Mouse (Mus musculus) embryonic facial prominence, embryonic 10.5 days (tissue): Measurements from ENCODE around the gene Gm42715. TPM values are rescaled to one million over a fixed set of nuclear protein-coding genes. Genes with fewer than 3 reads are reported as not detected.
A peak's percentile ranks its signal among the peaks of the same experiment; 100 is the strongest.

ENCODE experiments used
- DNase-seq: peaks from one replicate; pipeline ENCODE4 v3.0.0-alpha.2; 2017; ENCODE audit warnings: low spot score
- H3K27ac ChIP-seq: fragments of 300-500 bp; sonication (generic); replicated peaks from 2 replicates; pipeline ENCODE4 v1.5.1; 2016; ENCODE audit warnings: mild to moderate bottlenecking
- H3K27me3 ChIP-seq: fragments of 300-500 bp; sonication (generic); replicated peaks from 2 replicates; pipeline ENCODE4 v1.6.1; 2016; ENCODE audit warnings: low read depth, mild to moderate bottlenecking; ENCODE audit not compliant: poor library complexity, severe bottlenecking
- H3K36me3 ChIP-seq: fragments of 300-500 bp; sonication (generic); replicated peaks from 2 replicates; pipeline ENCODE4 v1.6.1; 2016; ENCODE audit warnings: mild to moderate bottlenecking, moderate library complexity
- H3K4me1 ChIP-seq: fragments of 300-500 bp; sonication (generic); 2 replicates; pipeline ENCODE4 v1.6.1; 2016
- H3K4me3 ChIP-seq: fragments of 300-500 bp; sonication (generic); 2 replicates; pipeline ENCODE4 v1.5.1; 2016; ENCODE audit warnings: mild to moderate bottlenecking, moderate library complexity
- H3K9me3 ChIP-seq: fragments of 300-500 bp; sonication (generic); 2 replicates; pipeline ENCODE4 v1.6.1; 2016; ENCODE audit warnings: mild to moderate bottlenecking
- WGBS: fragments of 180-500 bp; shearing (Covaris S2); methylation state at CpG from one replicate; pipeline ENCODE4 v1.1.7; 2016; 5-methylcytosine and 5-hydroxymethylcytosine counted together
- polyA plus RNA-seq: library from polyadenylated mRNA; unstranded; fragments of >200 nt; fragmentation: Nextera tagmentation; extraction: Ambion mirVana; gene quantifications from 2 replicates; pipeline ENCODE4 v1.2.1, GENCODE M21; 2016

The Gm42715 gene
- polyA plus RNA-seq, 1 experiment from 2014 or later, result 17.8 TPM

DNA sequence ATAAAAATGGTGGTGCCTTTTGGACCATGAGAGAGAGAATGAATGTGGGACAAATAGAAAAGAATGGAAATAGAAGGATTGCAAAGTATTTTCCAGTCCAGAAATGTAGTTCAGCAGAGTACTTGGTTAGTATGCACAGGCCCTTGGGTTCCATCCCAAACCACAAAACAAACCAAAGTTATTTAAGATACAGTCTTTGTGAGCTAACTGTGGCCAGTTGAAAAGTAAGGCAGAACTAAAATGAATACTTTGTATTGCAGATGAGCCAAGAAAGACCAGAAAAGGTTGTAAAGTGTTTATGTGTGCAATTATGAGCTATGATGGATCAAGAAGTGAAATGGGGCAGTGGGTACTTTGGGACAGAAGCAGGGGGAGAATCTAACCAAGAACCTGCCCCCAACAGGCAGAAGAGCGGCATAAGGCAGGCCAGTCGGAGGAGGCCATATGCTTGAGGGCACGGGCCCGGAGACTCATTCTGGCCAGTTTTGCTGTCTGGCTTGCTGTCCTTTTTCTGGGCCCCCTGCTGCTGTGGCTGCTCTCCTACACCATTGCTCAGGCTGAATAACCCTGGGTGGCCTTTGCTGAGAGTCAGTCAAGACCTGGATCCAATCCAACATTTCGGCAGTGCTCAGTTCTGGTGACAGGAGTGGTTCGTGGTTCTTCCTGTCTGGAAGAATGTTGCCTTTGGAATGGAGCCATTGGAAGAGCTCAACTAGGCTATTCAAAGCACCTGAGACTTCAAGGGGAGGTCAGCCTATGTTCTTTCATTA, 45.2 kb downstream of the Gm42715 start:
- H3K27ac ChIP-seq, result no peak overlapping the region
- no peak overlapping the region for H3K4me3 ChIP-seq
- H3K36me3 ChIP-seq, result peaks cover 86% of the 10 kb centered on the region
- H3K9me3 ChIP-seq, result no peaks in the 10 kb centered on the region
- DNase-seq, result no peak
- H3K27me3 ChIP-seq, result no peaks in the 10 kb centered on the region
- 91% methylated on average over 6 of the region's 6 CpGs for WGBS
- H3K4me1 ChIP-seq, result no peaks in the 10 kb centered on the region

DNA sequence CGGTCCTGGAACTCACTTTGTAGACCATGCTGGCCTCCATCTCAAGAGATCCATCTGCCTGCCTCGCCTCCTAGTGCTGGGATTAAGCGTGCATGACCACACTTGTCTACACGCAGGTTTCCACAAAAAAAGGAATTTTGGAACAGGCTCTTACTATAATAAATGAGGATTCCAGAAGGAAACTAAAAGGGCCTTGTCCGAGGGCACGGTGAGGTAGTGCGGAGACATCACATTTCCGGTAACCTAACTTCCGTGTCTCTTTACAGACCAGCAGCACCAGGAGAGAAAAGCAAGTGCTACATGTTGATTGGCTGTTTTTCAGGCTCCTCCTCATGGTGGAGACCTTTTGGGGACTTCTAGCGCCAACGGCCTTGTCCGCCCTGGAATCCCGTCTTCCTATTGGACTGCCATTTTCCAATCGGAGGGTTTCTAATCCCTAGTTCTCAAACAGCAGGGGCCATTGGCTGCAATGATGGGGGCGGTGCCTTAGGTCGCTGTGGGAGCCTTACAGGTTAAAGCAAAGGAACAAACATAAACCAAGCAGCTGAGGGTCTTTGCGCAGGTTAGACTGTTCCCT, 53.6 kb downstream of the Gm42715 start, which contains the start of gene Phkg2:
TSS of gene Phkg2 (plus strand) at position 446 of the 577 bp plus-strand sequence.
- Histone ChIP-seq H3K27me3 (no peaks in the 10 kb centered on the region), H3K36me3 (peaks cover 39% of the 10 kb centered on the region), H3K4me1 (peaks cover 27% of the 10 kb centered on the region), H3K27ac (peak within 1 kb of the TSS; percentile 92), H3K9me3 (no peaks in the 10 kb centered on the region), H3K4me3 (peak within 1 kb of the TSS; percentile 93)
- peak; percentile 92 for DNase-seq
- under 1% methylated on average over 17 of the region's 17 CpGs for WGBS

DNA sequence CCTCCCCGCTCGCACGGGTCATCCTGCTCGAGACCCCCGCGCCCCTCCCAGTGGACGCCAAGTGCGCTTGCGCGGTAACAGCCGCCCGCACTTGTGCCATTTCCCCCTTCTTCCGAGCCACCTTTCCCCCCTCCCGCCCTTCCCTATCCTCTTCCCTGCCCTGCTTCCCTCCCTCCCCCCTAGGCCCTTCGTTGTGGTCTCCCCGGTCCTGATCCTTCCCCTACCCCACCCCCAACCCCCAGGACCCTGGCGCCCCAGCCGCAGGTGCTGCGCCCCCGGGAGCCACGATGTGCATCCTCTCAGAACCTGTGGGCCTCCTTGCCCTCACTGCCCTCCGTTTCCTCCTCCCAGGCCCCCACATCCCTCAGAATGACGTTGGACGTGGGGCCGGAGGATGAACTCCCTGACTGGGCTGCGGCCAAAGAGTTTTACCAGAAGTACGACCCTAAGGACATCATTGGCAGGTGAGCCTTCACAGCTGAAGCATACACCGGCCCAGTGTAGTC, 54.2 kb downstream of the Gm42715 start:
- Histone ChIP-seq H3K9me3 (no peaks in the 10 kb centered on the region), H3K4me1 (peaks cover 27% of the 10 kb centered on the region), H3K27ac (peak overlapping the region; percentile 92), H3K4me3 (peak overlapping the region; percentile 93), H3K36me3 (peaks cover 42% of the 10 kb centered on the region), H3K27me3 (no peaks in the 10 kb centered on the region)
- WGBS, result 2% methylated on average over 28 of the region's 28 CpGs
- DNase-seq, result no peak

DNA sequence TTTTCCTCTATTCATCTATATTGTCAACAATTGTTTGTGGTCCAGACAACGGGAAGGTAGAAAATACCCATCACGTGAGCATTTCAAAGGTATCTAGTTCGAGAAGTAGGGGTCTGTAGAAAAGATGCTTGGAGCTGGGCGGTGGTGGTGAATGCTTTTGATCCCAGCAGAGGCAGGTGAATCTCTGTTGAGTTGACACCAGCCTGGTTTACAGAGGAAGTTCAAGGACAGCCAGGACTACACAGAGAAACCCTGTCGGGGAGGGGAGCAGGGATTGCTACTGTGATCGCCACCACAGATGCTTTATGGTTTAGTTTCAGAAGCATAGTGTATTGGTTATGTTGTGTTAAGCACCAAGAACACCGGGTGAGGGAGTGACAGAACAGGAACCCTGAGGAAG, 54.7 kb downstream of the Gm42715 start:
- Histone ChIP-seq H3K4me1 (peaks cover 27% of the 10 kb centered on the region), H3K27me3 (no peaks in the 10 kb centered on the region), H3K9me3 (no peaks in the 10 kb centered on the region), H3K27ac (peak overlapping the region; percentile 92), H3K36me3 (peaks cover 41% of the 10 kb centered on the region), H3K4me3 (peak overlapping the region; percentile 93)
- DNase-seq, result no peak
- WGBS, result 29% methylated on average over 7 of the region's 7 CpGs

DNA sequence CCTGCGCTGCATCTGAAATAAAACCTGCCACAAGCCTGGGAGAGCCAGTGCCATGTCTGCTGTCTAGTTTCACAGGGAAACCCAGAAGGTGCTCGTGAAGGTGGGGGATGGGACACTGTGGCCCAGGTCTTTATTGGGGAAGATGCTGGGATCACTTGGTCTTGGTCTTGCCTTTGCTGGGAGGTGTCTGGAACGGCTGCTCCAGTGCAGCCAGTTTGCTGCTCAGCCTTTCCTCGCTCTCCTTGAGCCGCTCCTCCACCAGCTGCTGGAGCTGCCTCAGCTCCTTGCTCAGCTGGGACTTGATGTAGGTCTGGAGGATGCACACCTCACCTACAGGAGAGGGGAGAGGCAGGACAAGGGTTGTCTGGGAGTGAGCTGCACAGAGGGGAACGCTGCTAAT, 63.9 kb downstream of the Gm42715 start:
- Histone ChIP-seq H3K4me3 (peak overlapping the region; percentile 15; the same call in 1 of the 2 replicates), H3K9me3 (no peaks in the 10 kb centered on the region), H3K27me3 (no peaks in the 10 kb centered on the region), H3K36me3 (peaks cover 75% of the 10 kb centered on the region), H3K27ac (no peak overlapping the region), H3K4me1 (peaks cover 12% of the 10 kb centered on the region)
- DNase-seq, result no peak
- 95% methylated on average over 6 of the region's 6 CpGs for WGBS

DNA sequence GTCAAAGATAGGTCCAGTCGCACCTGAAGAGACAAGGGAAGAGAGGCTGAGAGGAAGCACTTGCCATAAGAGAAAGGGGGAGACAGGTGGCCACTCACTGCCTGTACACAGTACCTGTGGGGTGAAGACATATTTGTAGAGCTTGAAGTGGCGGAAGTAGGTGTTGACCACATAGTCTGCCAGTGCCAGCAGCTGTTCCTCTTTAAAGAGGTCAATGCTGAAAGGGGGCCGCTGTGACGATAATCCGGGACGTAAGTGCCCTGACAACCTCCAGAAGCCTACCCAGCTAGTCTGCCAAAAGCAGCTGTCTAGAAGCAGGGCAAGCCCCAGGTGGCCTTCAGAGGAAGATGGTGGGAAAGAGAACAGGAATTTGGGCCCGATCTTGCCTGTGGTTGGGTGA, 65.6 kb downstream of the Gm42715 start:
- no peak overlapping the region for H3K27ac ChIP-seq
- no peaks in the 10 kb centered on the region for H3K9me3 ChIP-seq
- DNase-seq, result no peak
- no peaks in the 10 kb centered on the region for H3K27me3 ChIP-seq
- WGBS, result 90% methylated on average over 7 of the region's 7 CpGs
- no peak overlapping the region for H3K4me3 ChIP-seq
- peaks cover 20% of the 10 kb centered on the region for H3K4me1 ChIP-seq
- peaks cover 66% of the 10 kb centered on the region for H3K36me3 ChIP-seq

DNA sequence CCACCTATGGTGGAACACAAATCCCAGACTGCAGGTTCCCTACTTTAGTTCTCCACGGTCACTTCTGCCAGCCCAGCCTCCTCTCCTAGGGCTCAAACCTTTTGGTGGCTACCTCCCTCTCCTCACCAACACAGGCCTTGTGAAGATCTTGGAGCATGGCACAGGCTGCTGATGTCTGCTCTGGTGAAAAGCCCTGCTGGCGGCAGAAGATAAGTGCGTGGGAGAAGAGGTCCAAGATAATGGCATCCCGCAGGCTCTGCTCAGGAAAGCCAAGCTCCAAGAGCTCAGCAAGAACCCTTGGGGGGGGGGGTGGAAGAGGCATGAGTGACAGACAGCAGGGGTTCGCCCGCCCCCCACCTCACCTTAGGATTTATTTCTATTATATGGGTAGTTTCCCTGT, 66.8 kb downstream of the Gm42715 start:
- WGBS, result 90% methylated on average over 6 of the region's 6 CpGs
- peaks cover 67% of the 10 kb centered on the region for H3K36me3 ChIP-seq
- H3K9me3 ChIP-seq, result no peaks in the 10 kb centered on the region
- no peak overlapping the region for H3K4me3 ChIP-seq
- H3K27ac ChIP-seq, result no peak overlapping the region
- H3K4me1 ChIP-seq, result peaks cover 20% of the 10 kb centered on the region
- DNase-seq, result no peak
- no peaks in the 10 kb centered on the region for H3K27me3 ChIP-seq

DNA sequence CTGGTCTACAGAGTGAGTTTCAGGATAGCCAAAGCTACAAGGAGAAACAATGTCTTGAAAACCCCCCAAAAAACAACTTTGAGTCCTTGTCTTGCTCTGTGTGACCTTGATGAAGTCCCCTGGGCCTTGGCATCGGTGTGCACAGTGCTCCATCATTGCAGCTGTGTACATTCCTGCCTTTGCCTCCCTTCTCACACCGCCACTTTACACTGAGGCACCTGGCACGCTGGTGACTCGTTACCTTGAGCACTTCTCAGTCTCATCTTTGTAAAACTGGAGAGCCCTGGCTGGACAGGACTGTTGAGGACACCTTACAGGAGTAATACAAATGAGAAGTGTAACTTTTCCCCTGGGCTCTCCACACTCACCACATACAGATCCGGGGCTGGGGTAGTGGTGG, 67.8 kb downstream of the Gm42715 start:
- H3K4me3 ChIP-seq, result peak overlapping the region; percentile 96
- H3K4me1 ChIP-seq, result peaks cover 20% of the 10 kb centered on the region
- H3K27ac ChIP-seq, result peak overlapping the region; percentile 88
- WGBS, result 73% methylated on average over 5 of the region's 5 CpGs
- no peaks in the 10 kb centered on the region for H3K27me3 ChIP-seq
- H3K9me3 ChIP-seq, result no peaks in the 10 kb centered on the region
- peaks cover 67% of the 10 kb centered on the region for H3K36me3 ChIP-seq
- no peak for DNase-seq

DNA sequence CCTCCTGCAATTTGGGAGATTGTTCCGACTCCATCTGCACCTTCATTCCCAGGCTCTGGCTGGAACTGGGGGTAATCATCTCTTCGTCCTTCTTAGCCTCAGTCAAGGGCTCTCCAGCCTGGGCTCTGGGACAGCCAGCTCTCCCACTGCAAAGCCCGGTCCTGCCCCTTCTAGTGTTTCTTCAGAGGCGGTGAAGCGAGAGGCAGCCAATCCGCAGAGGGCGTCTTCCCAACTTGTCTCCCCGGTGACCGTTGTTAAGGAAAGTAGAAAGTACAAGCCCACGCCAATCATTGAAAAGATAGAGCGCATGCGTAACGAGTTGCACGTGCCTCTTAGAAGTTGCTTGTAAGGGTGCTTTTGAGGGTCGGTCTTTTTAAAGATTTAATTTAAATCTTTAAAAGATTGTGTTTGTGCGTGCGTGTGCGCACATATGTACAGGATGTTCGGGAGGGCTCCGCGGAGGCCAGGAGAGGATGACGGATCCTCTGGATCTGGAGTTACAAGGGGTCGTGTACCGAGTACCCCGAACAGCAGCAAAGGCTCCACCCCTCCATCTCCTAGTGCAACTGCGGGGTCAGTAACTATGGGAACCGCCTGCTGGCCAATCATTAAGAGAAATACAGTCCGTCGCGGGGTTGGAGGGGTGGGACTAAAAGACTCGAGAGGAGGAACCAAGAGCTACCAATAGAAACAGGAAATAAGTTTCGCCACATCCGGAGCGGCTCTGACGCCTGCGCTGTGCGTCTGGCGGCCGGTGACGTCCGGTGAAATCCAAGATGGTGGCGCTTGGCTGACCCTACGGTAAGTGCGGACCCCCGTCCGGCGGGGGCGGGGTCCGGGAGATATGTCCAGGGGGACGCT, 68.9 kb downstream of the Gm42715 start, which contains the start of the genes Ccdc189 and Rnf40:
TSS of gene Ccdc189 (minus strand) at position 585 of the 861 bp plus-strand sequence.
TSS of gene Rnf40 (plus strand) at position 757 of the 861 bp plus-strand sequence.
- Histone ChIP-seq H3K9me3 (no peaks in the 10 kb centered on the region), H3K27me3 (no peaks in the 10 kb centered on the region), H3K4me1 (peaks cover 20% of the 10 kb centered on the region), H3K27ac (peak within 1 kb of the TSS; percentile 88), H3K36me3 (peaks cover 67% of the 10 kb centered on the region), H3K4me3 (peak within 1 kb of the TSS; percentile 96)
- under 1% methylated on average over 50 of the region's 50 CpGs for WGBS
- peak; percentile 96 for DNase-seq

DNA sequence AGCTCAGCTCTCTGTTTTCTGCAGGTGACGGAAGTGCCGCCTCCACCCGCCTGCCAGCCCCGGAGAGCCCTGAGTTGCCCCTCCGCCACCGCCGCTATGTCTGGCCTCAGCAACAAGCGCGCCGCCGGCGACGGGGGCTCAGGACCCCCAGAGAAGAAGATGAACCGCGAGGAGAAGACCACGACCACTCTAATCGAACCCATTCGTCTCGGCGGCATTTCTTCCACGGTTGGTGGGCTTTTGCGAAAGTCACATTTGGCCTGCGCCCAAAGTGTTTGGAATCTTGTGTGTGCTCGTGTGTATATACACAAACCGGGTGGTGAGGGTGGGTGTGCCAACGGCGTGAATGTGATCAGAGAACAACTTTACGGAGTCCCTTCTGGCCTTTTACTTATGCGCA, 69.5 kb downstream of the Gm42715 start:
- H3K4me3 ChIP-seq, result peak overlapping the region; percentile 96
- no peaks in the 10 kb centered on the region for H3K27me3 ChIP-seq
- H3K27ac ChIP-seq, result peak overlapping the region; percentile 88
- no peak for DNase-seq
- H3K9me3 ChIP-seq, result no peaks in the 10 kb centered on the region
- WGBS, result 6% methylated on average over 29 of the region's 29 CpGs
- H3K4me1 ChIP-seq, result peaks cover 20% of the 10 kb centered on the region
- H3K36me3 ChIP-seq, result peaks cover 67% of the 10 kb centered on the region

DNA sequence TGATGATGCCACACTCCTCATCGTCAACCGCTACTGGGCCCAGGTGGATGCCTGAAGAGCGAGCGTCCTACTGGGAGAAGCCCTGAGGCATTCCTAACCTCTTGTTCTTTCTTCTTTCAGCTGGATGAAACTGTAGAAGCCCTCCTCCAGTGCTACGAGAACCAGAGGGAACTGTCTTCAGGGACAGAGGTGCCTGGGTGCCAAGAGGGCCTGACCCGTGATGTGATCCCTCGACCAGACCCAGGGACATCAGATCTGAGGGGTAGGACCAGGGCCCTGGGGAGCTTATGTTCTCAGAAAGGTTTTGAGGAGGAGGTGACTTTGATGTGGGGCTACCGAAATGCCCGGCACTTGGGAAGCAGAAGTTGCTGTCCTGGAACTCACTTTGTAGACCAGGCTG, 70.3 kb downstream of the Gm42715 start:
- no peaks in the 10 kb centered on the region for H3K9me3 ChIP-seq
- peaks cover 20% of the 10 kb centered on the region for H3K4me1 ChIP-seq
- WGBS, result 94% methylated on average over 9 of the region's 9 CpGs
- peak overlapping the region; percentile 96 for H3K4me3 ChIP-seq
- peaks cover 67% of the 10 kb centered on the region for H3K36me3 ChIP-seq
- no peak overlapping the region for H3K27ac ChIP-seq
- no peaks in the 10 kb centered on the region for H3K27me3 ChIP-seq
- DNase-seq, result no peak

DNA sequence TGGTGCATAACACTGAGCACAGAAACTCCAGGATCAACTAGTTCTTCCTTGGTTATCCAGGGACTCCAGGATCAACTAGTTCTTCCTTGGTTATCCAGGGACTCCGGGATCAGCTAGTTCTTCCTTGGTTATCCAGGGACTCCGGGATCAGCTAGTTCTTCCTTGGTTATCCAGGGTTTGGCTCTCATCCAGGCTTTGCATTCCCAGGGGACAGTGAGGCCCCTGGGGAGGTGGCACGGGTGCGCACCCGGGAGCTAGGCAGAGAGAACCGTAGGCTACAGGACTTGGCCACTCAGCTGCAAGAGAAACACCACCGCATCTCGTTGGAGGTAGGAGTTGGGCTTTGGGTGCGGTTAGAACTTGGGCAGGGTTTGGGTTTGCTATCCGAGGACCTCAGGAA, 71.7 kb downstream of the Gm42715 start:
- no peaks in the 10 kb centered on the region for H3K27me3 ChIP-seq
- H3K4me1 ChIP-seq, result peaks cover 20% of the 10 kb centered on the region
- no peak for DNase-seq
- 95% methylated on average over 10 of the region's 10 CpGs for WGBS
- no peaks in the 10 kb centered on the region for H3K9me3 ChIP-seq
- H3K27ac ChIP-seq, result no peak overlapping the region
- no peak overlapping the region for H3K4me3 ChIP-seq
- peaks cover 69% of the 10 kb centered on the region for H3K36me3 ChIP-seq
